Mouse (Mus musculus): ENCODE measurements around the gene Rhox4g. TPM values are rescaled to one million over a fixed set of nuclear protein-coding genes. Genes with fewer than 3 reads are reported as not detected.
"Not testable (repeated sequence)": the region's sequence is repeated elsewhere in the genome, so short reads cannot be mapped to it uniquely, and the experiment has no call there.

The Rhox4g gene
- not detected for total RNA-seq (2021)
- long read RNA-seq, experiment 1: 0 reads
- long read RNA-seq, experiment 2: 0 reads

DNA sequence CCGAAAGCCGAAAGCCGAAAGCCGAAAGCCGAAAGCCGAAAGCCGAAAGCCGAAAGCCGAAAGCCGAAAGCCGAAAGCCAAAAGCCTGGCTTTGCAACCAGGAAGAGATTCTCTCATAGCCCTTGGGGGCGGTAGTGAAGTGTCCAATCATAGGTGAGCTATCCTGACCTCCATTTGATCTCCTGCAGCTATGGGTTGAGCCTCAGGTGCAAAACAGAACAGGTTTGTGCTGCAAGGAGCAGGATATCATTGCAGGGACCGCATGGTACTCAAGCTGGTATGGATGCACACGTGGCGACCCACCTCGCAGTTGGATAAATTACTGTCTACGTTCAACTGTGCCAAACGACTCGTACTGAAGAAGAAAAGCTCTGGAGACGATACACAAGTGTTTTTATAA, at the start of gene Rhox4g:
TSS of gene Rhox4g (minus strand) at position 101 of the 400 bp plus-strand sequence.
- DNase-seq: not testable (repeated sequence)

DNA sequence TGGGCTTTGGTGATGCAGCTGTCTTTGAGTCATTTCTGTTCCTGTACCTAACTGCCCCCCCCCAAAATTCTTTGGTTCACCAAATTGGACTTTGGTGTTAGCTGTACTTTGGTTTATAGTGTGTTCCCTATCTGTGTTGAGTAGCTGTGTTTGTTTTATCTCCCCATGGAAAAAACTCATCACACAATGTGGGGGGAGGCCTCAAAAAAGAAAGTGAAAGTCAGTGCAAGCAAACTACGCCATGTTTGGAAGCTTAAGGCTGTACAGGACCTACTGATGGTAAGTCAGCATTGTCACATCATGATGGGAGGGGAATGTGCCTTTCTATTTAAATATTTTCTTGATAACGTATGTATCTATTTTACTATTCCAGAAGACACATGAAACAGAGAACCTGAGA, 41.1 kb upstream of the Rhox4g start:
- no peak for DNase-seq

DNA sequence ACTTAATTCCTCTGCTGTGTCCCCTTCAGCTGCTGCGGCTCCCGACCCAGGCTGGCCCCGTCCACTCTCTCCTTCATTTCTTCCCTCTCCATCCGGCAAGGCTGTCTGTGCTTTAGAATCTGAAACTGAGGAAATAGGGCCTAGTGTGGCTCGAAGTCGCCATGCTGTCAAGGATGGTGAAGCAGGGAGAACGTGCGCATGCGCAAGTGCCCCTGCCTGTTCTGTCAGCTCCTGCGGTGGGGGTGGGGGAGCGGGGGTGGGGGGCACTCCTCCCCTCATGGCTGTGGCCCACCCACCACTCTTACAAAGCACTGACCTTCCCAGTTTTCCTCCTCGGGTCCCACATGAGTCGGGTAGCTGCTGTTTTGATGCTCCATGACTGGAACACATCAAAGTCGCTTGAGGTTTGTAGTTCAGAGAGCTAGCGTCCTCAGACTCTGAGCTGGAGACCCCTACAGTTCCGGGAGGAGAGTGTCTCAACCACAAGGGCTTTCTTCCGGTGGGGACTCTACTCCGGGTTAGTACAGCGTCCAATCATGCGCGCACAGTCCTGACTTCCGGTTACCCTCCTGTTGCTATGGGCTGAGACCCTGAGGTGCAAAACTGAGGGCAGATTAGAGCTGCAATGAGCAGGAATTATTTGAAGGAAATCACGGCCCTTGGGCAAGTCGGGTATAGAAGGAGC, 32.0 kb upstream of the Rhox4g start:
- DNase-seq: no peak

DNA sequence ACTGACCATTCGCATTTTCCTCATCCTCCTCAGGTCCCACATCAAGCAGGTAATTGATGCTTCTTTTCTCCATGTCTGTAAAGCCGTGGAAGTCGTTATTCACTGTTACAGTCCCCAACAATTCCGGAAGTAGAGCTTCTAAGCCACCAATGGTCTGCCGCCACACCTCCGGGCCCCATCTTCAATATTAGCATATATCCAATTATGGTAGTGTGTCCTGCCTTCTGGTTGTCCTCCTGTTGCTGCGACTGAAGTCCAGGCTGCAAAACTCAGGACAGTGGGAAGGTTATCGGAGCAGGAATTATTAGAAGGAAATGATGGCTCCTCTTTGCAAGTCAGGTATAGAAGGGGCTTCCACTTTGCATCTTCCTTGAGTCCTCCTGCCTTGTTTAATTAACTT, 22.1 kb upstream of the Rhox4g start, which contains the start of gene Rhox2h:
TSS of gene Rhox2h (minus strand) at position 101 of the 400 bp plus-strand sequence.
- DNase-seq: not testable (repeated sequence)

DNA sequence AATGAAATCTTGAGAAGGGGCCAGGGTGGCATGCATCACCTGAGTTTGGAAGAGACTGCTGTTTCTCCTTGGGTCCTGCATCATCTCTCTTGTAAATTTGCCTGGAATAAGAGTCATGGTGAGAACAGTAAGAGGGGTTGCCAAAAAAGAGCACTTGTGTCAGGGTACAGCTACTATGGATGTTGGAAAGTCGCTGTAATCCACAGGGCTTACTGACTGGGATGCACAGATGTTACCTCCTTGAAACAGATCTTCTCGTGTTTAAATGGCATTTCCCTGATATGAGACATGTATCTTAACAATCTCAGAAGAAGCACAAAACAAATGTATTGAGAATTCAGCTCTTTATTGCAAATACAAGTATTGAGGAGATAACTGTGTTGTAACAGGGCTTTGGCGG, 17.5 kb upstream of the Rhox4g start, which contains the start of gene Rhox3h:
TSS of gene Rhox3h (minus strand) at position 101 of the 400 bp plus-strand sequence.
- DNase-seq: not testable (repeated sequence)

DNA sequence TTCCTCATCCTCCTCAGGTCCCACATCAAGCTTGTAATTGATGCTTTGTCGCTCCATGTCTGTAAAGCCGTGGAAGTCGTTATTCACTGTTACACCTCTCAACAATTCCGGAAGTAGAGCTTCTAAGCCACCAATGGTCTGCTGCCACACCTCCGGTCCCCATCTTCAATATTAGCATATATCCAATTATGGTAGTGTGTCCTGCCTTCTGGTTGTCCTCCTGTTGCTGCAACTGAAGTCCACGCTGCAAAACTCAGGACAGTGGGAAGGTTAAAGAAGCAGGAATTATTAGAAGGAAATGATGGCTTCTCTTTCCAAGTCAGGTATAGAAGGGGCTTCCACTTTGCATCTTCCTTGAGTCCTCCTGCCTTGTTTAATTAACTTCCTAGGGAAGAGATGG, 7.8 kb downstream of the Rhox4g start, which contains the start of gene Rhox2g:
TSS of gene Rhox2g (minus strand) at position 101 of the 400 bp plus-strand sequence.
- not testable (repeated sequence) for DNase-seq

DNA sequence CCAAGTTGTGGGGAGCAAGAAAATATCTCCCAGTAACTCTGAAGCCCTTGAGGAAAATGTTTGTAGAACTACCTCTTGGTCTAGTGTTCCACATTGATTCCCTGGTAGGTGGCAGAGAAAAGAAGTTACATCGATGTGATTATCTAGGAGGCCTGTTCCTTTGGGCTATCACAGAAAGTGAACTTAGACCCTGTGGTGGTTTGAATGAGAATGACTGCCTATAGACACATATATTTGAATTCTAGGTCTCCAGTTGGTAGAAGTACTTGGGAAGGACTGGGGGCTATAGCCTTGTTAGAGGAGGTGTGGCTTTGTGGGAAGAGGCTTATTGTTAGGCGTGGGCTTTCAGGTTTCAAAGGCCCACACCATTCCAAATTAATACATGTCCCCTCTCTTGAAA, 22.6 kb downstream of the Rhox4g start, which contains the start of gene Rhox3g:
TSS of gene Rhox3g (minus strand) at position 101 of the 400 bp plus-strand sequence.
- DNase-seq: not testable (repeated sequence)

DNA sequence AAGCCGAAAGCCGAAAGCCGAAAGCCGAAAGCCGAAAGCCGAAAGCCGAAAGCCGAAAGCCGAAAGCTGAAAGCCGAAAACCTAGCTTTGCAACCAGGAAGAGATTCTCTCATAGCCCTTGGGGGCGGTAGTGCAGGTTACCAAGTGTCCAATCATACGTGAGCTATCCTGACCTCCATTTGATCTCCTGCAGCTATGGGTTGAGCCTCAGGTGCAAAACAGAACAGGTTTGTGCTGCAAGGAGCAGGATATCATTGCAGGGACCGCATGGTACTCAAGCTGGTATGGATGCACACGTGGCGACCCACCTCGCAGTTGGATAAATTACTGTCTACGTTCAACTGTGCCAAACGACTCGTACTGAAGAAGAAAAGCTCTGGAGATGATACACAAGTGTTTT, 43.5 kb downstream of the Rhox4g start, which contains the start of gene Rhox4f:
TSS of gene Rhox4f (minus strand) at position 101 of the 400 bp plus-strand sequence.
- DNase-seq: not testable (repeated sequence)

Other genes with a start within 250 kb of the Rhox4g start
- not detected for gene Rhox2b, start 239.3 kb downstream of the Rhox4g start, total RNA-seq (2021)
- gene Rhox4b, start 218.8 kb downstream of the Rhox4g start, total RNA-seq (2021): not detected
- gene Rhox2c, start 197.6 kb downstream of the Rhox4g start, total RNA-seq (2021): not detected
- not detected for gene Rhox3c, start 192.7 kb downstream of the Rhox4g start, total RNA-seq (2021)
- not detected for gene Rhox4c, start 171.0 kb downstream of the Rhox4g start, total RNA-seq (2021)
- not detected for gene Rhox2d, start 157.9 kb downstream of the Rhox4g start, total RNA-seq (2021)
- not detected for gene Rhox4d, start 137.0 kb downstream of the Rhox4g start, total RNA-seq (2021)
- not detected for gene Rhox2e, start 120.9 kb downstream of the Rhox4g start, total RNA-seq (2021)
- gene Rhox3e, start 109.3 kb downstream of the Rhox4g start, total RNA-seq (2021): not detected
- not detected for gene Rhox4e, start 93.9 kb downstream of the Rhox4g start, total RNA-seq (2021)
- not detected for gene Rhox2f, start 79.9 kb downstream of the Rhox4g start, total RNA-seq (2021)
- not detected for gene Rhox3f, start 70.3 kb downstream of the Rhox4g start, total RNA-seq (2021)
- not detected for gene Rhox4f, start 43.6 kb downstream of the Rhox4g start, total RNA-seq (2021)
- gene Rhox3g, start 22.7 kb downstream of the Rhox4g start, total RNA-seq (2021): not detected
- not detected for gene Rhox2g, start 7.9 kb downstream of the Rhox4g start, total RNA-seq (2021)
- gene Rhox3h, start 17.4 kb upstream of the Rhox4g start, total RNA-seq (2021): not detected
- gene Rhox2h, start 21.9 kb upstream of the Rhox4g start, total RNA-seq (2021): not detected
- not detected for gene Rhox5, start 153.5 kb upstream of the Rhox4g start, total RNA-seq (2021)
- gene Rhox6, start 175.6 kb upstream of the Rhox4g start, total RNA-seq (2021): not detected
- gene Rhox7a, start 180.4 kb upstream of the Rhox4g start, total RNA-seq (2021): not detected
- not detected for gene Rhox8, start 227.6 kb upstream of the Rhox4g start, total RNA-seq (2021)
- not detected for gene Rhox7b, start 245.9 kb upstream of the Rhox4g start, total RNA-seq (2021)